Mouse (Mus musculus) 416B (cell line): ENCODE results near the gene Plekhg6.
A peak's percentile ranks its signal among the peaks of the same experiment; 100 is the strongest.

Experiments
- DNase-seq: peaks from one replicate; pipeline ENCODE4 v3.0.0; 2011; ENCODE audit warnings: low read depth

Plekhg6 gene

DNA sequence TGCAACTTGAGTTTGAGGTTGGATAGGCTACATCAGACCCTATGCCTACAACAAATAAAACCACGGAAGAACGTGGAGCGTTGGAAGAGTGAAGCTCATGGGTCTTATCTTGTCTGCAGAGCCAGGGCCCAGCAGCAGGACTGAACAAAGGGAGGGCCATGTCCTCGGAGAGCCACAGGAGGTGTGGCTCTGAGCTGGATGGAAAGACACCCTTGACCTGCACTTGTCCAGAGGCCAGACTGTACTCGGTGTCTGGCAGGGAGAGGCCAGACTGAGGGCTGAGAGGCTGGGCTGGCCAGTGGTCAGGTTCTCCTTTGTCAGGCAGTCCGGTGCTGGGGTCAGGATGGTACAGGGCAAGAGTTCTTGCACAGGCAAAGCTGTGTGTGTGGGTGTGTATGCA lies 55.3 kb downstream of the Plekhg6 start:
- no peak for DNase-seq

DNA sequence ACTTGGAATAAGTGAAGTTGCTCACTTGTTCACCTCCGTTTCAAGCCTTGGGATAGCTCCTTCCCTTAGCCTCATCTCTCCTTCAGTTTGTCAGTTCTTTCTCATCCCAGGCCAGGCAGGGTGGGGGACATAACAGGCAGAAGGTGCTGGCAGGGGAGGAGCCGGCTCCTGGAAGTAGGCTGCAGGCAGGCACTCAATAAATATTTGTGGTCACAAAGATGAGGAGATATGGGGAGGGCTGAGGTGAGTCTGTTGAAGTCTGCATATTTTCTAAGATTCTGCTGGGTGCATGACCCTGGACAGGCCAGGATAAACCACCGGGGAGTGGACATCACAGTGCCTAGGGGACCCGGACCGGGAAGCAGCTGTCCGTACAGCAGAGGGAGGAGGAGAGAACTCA lies 57.0 kb downstream of the Plekhg6 start:
- no peak for DNase-seq

DNA sequence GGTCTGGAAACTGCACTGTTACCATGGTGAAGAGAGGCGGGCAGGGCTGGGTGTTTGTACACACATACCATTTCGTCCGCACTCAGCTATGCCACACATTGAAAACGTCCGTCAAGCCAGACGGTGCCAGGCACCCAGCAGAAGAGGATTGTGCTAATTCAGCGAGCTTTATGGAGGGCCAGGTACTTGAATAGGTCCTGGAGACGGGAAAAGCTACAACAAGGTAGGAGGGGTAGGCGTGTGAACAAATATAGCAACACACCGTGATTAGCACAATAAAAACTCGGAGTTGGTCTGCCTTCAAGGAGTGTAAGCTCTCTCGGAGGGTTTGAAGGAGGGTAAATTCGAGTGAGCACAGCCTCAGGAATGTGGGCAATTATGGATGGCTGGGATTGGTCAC lies 57.8 kb downstream of the Plekhg6 start:
- no peak for DNase-seq

DNA sequence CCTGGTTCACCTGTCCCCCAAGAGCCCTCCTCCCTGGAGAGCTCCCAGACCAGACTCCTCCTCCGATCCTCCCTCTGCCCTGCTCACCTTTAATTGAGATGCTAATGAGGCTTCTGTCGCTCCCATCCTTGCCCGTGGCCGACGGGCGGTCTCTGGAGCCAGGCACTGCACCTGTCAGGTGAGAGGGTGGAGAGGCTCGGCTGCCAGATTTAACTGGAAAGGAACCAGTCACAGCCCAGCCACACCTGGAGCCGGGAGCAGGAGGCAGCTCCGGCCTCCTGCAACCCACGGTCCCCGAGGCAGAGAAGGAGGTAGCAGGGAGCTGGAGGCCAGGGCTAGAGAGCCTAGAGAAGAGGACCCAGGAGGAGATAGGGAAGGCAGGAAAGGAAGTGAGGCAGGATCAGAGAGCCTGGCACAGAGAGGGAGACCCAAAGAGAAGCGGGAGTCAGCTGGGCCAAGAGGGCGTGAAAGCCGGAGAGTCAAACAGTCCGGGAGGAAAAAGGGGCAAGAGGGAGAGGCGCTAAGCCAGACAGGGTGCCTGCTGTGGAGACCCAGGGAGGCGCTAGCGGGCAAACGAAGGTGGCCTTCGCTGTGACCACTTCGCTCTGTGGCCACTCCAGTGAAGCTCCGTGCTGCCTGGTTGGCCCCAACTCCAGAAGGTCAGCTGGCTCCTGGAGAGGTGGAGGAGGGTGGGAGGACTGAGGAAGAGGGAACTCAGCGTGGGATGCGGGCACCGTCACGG lies 59.3 kb downstream of the Plekhg6 start:
- DNase-seq: no peak

DNA sequence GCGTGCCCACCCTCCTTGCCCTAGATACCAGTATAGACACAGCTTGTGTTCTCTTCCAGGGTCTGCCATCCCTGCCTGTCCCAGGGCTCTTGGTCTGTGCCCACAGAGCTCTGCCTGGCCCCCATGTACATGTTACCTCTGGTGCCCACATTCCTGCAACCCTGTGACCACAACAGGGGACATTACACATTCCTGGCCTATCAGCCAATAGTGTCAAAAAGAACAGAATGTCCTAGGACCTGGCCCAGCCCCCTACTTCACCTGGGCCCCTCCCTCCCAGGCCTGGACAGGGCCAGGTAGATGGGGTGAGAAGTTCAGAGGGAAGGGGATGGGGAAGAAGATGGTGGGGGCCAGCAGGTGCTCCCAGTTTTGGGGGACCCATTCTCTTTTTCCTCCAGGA lies 60.3 kb downstream of the Plekhg6 start, which contains the start of gene Scnn1a:
Gene Scnn1a, plus strand, starts transcription at position 337 of the 400 bp plus-strand sequence.
- no peak for DNase-seq

DNA sequence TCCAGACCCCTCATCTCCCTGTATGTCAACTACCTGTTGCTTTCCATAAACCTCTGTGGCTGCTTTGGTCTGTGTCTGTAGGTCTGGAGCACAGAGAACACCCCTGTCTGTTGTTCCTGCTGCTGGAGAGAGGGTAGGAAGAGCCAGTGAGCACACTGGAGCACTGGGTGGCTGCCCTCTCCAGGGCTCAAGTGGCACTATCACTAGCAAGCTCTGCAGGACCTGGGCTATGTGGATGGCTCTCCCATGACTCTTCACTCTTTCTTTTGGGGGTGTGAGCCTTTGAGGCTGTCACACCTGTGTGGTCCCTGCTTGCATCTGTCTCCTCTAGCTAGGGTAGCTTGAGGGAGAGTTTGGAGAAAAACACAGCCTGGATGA lies 60.7 kb downstream of the Plekhg6 start:
- no peak for DNase-seq

DNA sequence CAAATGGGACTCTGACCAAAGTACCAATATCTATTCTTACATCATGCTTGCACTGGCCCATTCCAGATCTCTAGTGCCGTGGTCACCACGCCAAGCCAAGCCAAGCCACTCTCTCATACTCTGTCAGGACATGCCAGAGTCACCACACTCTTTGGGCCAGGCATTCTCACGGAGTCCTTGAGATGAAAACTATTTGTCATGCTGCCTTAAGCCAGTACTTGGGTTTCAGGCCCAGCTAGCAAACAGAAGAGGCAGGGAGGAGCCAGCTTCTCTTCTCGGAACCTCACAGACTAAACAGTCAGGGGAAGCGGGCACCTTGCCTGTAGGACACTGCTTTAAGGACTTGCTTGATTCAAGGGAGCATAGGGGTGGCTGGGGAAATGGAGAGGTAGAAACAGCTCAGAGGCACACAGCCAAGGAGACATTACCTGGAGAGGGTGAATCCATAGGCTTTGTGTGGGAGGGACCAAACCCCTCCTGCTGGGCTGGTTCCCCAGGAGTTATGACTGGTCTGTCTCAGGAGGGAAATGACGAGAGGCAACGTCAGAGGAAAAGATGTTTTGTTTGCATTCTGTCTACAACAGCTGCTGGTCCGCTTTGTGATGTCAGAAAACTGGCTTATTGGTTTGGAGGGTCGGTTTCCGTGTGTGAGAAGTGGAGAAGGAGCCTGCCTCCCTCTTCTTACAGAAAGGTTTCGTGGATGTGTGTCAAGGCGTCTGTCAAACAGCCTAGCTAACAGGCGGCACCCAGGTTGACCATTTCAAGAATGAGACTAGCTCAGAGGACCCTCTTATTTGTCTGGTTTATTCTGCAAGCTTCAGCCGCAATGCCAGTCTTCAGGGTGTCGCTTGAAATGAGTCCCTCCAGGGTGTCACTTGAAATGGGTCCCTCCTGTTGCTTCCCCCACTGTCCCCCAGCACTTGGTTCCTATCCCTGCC lies 61.3 kb downstream of the Plekhg6 start:
- no peak for DNase-seq

DNA sequence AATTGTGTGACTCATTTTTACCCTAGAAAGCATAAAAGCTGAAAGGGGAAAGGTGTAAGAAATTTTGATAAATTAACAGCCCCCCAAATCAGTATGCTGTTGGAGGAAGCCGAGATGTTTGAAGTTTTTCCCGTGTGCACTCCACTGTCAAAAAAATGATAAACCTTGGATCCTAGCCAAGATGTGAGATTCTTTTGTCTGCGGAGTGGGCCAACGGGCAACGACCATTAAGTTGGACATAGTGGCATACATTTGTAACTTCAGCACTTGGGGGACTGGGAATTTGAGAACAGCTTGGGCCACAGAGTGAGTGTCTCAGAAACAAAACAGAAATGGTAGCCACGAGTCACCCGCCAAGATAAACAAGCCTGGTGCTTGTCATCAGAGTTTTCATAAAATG lies 63.5 kb downstream of the Plekhg6 start:
- no peak for DNase-seq

DNA sequence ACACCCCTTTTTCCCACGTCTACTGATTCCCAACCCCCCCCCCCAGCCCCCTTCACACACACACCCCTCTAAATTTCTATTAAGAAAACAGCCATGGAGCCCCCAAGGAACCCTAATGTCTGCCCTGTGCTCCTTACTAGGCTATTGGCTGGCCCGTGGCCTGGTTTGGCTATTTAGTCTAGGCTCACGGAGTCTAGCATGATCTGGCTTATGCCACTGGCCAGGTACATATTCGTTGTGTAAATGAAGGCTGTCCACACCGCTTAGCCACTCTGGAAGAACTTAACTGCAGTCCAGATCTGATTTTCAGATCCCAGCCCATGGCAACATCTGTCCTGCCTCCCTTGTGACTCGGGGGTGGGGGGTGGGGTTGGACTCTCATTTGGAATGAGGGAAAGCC lies 65.8 kb downstream of the Plekhg6 start:
- no peak for DNase-seq

DNA sequence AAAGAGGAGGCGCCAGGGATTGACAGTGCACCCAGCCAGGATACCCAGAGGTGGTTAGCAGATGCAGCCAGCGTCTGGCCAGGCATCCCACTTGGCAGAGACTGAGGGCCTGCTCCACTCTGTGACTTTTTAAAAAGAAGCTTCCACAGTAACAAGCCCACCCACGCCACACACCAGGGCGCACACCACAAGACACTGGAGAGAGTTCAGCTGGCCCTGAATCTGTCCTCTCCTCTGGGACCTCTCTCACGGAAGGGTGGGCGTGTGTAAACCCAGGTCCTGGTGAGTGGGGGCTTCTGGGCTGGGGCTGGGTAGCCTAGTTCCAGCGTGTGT lies 66.4 kb downstream of the Plekhg6 start:
- no peak for DNase-seq

DNA sequence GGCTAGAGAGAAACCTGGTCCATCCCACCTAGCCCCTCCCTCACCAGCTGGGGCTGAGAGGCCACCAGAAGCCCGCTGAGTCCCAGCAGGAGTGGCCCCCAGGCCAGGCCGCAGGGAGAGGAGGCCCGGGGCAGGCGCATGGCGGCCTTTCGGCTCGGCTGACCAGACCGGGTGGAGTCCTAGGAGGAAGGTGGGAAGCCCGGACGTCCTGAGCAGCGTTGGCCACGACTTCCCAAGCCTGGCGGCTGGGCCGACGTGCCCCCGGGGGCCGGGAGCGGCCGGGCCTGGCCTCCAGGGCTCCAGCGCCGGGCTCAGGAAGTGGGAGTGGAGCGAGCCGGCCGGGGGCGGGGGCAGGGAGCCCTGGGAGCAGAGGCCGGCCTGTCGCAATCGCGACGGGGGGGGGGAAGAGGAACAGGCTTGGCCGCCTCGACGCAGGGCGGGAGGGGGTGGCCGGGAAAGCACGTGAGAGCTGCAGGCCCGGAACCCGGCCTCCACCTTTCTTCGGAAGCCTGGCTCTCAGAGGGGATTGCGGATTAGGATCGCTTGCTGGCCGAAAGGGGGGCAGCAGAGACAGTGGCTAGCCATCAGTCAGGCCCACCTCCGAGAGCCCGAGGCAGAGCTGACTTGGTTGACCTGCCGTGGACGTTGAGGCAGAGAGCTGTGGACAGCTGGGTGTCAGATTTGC lies 66.9 kb downstream of the Plekhg6 start, which contains the start of gene Ltbr:
Gene Ltbr, minus strand, starts transcription at position 340 of the 685 bp plus-strand sequence.
- DNase-seq: peak; percentile 86
